30 mouse cellular contexts compared by ENCODE assay signal in the genomic region with DNA sequence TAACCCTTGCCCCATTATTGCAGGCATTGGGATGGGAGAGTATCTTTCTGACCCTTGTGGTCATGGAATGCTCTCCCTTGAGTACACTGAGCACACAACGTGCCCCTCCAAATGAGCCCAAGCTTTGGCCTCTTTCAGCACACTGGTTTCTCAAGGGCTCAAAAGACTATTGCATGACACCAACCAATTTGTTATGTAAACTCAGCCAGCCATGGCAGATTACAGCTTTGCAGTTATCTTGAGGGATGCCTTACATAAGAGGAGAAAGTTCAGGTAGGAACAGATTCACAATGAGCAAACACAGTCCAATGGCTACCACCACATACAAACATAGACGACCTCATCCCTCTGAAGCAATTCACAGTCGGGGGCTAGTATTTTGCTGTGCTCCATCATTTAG. TPM values are rescaled to one million over a fixed set of nuclear protein-coding genes. Genes with fewer than 3 reads are reported as not detected.
DNase-seq lines count a peak whose midpoint lies in the region; ATAC-seq lines count a peak whose summit lies in the region.
"Had no signal": no experiment of that assay in that cellular context is flagged by ENCODE, and none has a peak within 500 bp of the region (broad histone marks: within the 10 kb centered on the region; RNA-seq: fewer than 3 reads in every experiment).

No protein-coding gene starts in this region.

- H3K9me3 ChIP-seq in liver, embryonic 16.5 days (replicated peaks; ENCODE audit: control insufficient read depth, low read length), result no peaks in the 10 kb centered on the region
- H3K9me3 ChIP-seq in liver, embryonic 12.5 days (replicated peaks), result no peaks in the 10 kb centered on the region
- no peaks in the 10 kb centered on the region for H3K9me3 ChIP-seq in hindbrain, embryonic 11.5 days (ENCODE audit: control insufficient read depth, low read length)
- H3K9me3 ChIP-seq: embryonic facial prominence, embryonic 12.5 days; embryonic facial prominence, embryonic 15.5 days; G1E; heart, embryonic 10.5 days; heart, embryonic 13.5 days; hindbrain, embryonic 12.5 days; hindbrain, embryonic 15.5 days had no signal

- H3K36me3 ChIP-seq in liver, embryonic 16.5 days (ENCODE audit: control insufficient read depth, insufficient read depth), result no peaks in the 10 kb centered on the region
- H3K36me3 ChIP-seq in liver, embryonic 12.5 days, result no peaks in the 10 kb centered on the region
- H3K36me3 ChIP-seq in hindbrain, embryonic 11.5 days (ENCODE audit: control insufficient read depth, insufficient read depth, low read length), result no peaks in the 10 kb centered on the region
- H3K36me3 ChIP-seq: embryonic facial prominence, embryonic 12.5 days; embryonic facial prominence, embryonic 15.5 days; hindbrain, embryonic 12.5 days; hindbrain, embryonic 15.5 days had no signal

- H3K9ac ChIP-seq in liver, embryonic 16.5 days (ENCODE audit: low read depth, low read length), result no peak overlapping the region
- H3K9ac ChIP-seq in liver, embryonic 12.5 days, result no peak overlapping the region
- H3K9ac ChIP-seq in hindbrain, embryonic 11.5 days (ENCODE audit: low read depth, low read length), result no peak overlapping the region
- H3K9ac ChIP-seq: embryonic facial prominence, embryonic 12.5 days; embryonic facial prominence, embryonic 15.5 days; forebrain, postnatal 0 days; heart, embryonic 13.5 days; hindbrain, embryonic 12.5 days; hindbrain, embryonic 15.5 days had no signal

- no peak overlapping the region for H3K4me2 ChIP-seq in liver, embryonic 16.5 days (ENCODE audit: low read depth, low read length)
- no peak overlapping the region for H3K4me2 ChIP-seq in liver, embryonic 12.5 days
- no peak overlapping the region for H3K4me2 ChIP-seq in hindbrain, embryonic 11.5 days (replicated peaks; ENCODE audit: low read depth, low read length)
- H3K4me2 ChIP-seq: embryonic facial prominence, embryonic 12.5 days; embryonic facial prominence, embryonic 15.5 days; heart, embryonic 13.5 days; hindbrain, embryonic 12.5 days; hindbrain, embryonic 15.5 days had no signal

- H3K27ac ChIP-seq in liver, embryonic 16.5 days (ENCODE audit: low read length), result no peak overlapping the region
- no peak overlapping the region for H3K27ac ChIP-seq in liver, embryonic 12.5 days
- H3K27ac ChIP-seq in hindbrain, embryonic 11.5 days (ENCODE audit: low read depth, low read length), result no peak overlapping the region
- H3K27ac ChIP-seq: embryonic facial prominence, embryonic 12.5 days; embryonic facial prominence, embryonic 15.5 days; gastrocnemius, adult 2 months; heart, embryonic 10.5 days; heart, embryonic 13.5 days; hindbrain, embryonic 12.5 days; hindbrain, embryonic 15.5 days had no signal

- DNase-seq in kidney, adult 11 months, result peak; percentile 27
- no peak for DNase-seq in kidney, postnatal 4 days
- DNase-seq in kidney, adult 9 months, result peak; percentile 51
- DNase-seq in kidney, adult 18-20 months, result no peak
- DNase-seq in hindbrain, embryonic 11.5 days (ENCODE audit: low spot score), result no peak
- DNase-seq: adrenal gland, adult 2 months; adrenal gland, postnatal 14 days; B cell, adult 2 months; cerebellum, adult 11 months; cerebellum, adult 2 months; cerebellum, adult 9-11 months; cerebellum, postnatal 25 days; forebrain, postnatal 0 days; gastrocnemius, adult 2 months; gastrocnemius, postnatal 14 days; heart, adult 18-20 months; heart, postnatal 14 days; heart, postnatal 4 days had no signal

- H3K27me3 ChIP-seq in liver, embryonic 16.5 days (ENCODE audit: control insufficient read depth, insufficient read depth, low read depth, low read length), result no peaks in the 10 kb centered on the region; the same call in 1 of the 2 replicates
- peaks cover 15% of the 10 kb centered on the region; the same call in 1 of the 2 replicates for H3K27me3 ChIP-seq in liver, embryonic 12.5 days (replicated peaks)
- H3K27me3 ChIP-seq in hindbrain, embryonic 11.5 days (ENCODE audit: control insufficient read depth, insufficient read depth, low read length), result peaks cover 5% of the 10 kb centered on the region; the same call in 1 of the 2 replicates
- H3K27me3 ChIP-seq: CH12.LX had no signal

- H3K4me3 ChIP-seq in liver, embryonic 16.5 days (ENCODE audit: low read depth, low read length), result no peak overlapping the region
- no peak overlapping the region for H3K4me3 ChIP-seq in liver, embryonic 12.5 days
- H3K4me3 ChIP-seq in hindbrain, embryonic 11.5 days (ENCODE audit: low read depth, low read length), result no peak overlapping the region
- H3K4me3 ChIP-seq: embryonic facial prominence, embryonic 12.5 days; embryonic facial prominence, embryonic 15.5 days; gastrocnemius, adult 2 months; heart, embryonic 10.5 days; heart, embryonic 13.5 days; hindbrain, embryonic 12.5 days; hindbrain, embryonic 15.5 days had no signal

- H3K4me1 ChIP-seq in liver, embryonic 16.5 days (ENCODE audit: control insufficient read depth, low read depth, low read length), result no peaks in the 10 kb centered on the region
- H3K4me1 ChIP-seq in liver, embryonic 12.5 days, result no peaks in the 10 kb centered on the region
- H3K4me1 ChIP-seq in hindbrain, embryonic 11.5 days (replicated peaks; ENCODE audit: control insufficient read depth, insufficient read depth, low read length), result no peaks in the 10 kb centered on the region
- H3K4me1 ChIP-seq: embryonic facial prominence, embryonic 12.5 days; embryonic facial prominence, embryonic 15.5 days; heart, embryonic 10.5 days; heart, embryonic 13.5 days; hindbrain, embryonic 12.5 days; hindbrain, embryonic 15.5 days had no signal

- 0 out of 2 replicates have a peak, but pooled peaks have one; percentile 43 for ATAC-seq in liver, embryonic 16.5 days (ENCODE audit: low read depth)
- no peak for ATAC-seq in liver, embryonic 12.5 days
- no peak for ATAC-seq in hindbrain, embryonic 11.5 days (ENCODE audit: low FRiP score)
- ATAC-seq: forebrain, embryonic 14.5 days; forebrain, postnatal 0 days; Patski had no signal

- WGBS in liver, embryonic 16.5 days (ENCODE audit: insufficient replicate concordance), result 59% methylated on average over 3 of the region's 3 CpGs
- 68% methylated on average over 3 of the region's 3 CpGs for WGBS in liver, embryonic 12.5 days (ENCODE audit: insufficient replicate concordance)
- 75% methylated on average over 3 of the region's 3 CpGs for WGBS in hindbrain, embryonic 11.5 days

RNA-seq across cellular contexts. Expression of a gene that starts 9.3 kb away (rescaled TPM):
- polyA plus RNA-seq in liver, embryonic 16.5 days (2015; fragmentation: Nextera tagmentation; extraction: Ambion mirVana), result 20.3 and 20.8 TPM in 2 replicates
- 16.0 and 17.1 TPM in 2 replicates for polyA plus RNA-seq in liver, embryonic 12.5 days (2016; fragmentation: Nextera tagmentation; extraction: Ambion mirVana)
- polyA plus RNA-seq in hindbrain, embryonic 11.5 days (2014; fragmentation: Nextera tagmentation; extraction: Ambion mirVana), result 147 and 151 TPM in 2 replicates

Comparison
In these comparisons a context has a peak if more than half of its experiments do, and no peak if none do; other contexts are left out.
1. DNase-seq: peak in kidney, adult 11 months (single experiment) and kidney, adult 9 months (single experiment); none in kidney, postnatal 4 days (0 of 2), kidney, adult 18-20 months (single experiment) and hindbrain, embryonic 11.5 days (single experiment).